Mouse (Mus musculus): ENCODE measurements around the gene Pax9. TPM values are rescaled to one million over a fixed set of nuclear protein-coding genes. Genes with fewer than 3 reads are reported as not detected.

The Pax9 gene
- total RNA-seq, 2 experiments from 2014 or later: not detected

- DNase-seq (ENCODE audit: low spot score in 2 of 2): no peak
Measured at GRCm38 (mm10) chr12:56697011-56697740, 5.6 kb downstream of the Pax9 start.

- DNase-seq (ENCODE audit: low spot score in 2 of 2): no peak
Measured at GRCm38 (mm10) chr12:56697785-56698184, 6.2 kb downstream of the Pax9 start.

GRCm38 (mm10) chr12:56698191-56698980 lies 6.8 kb downstream of the Pax9 start:
- no peak for DNase-seq (ENCODE audit: low spot score in 2 of 2)

GRCm38 (mm10) chr12:56699351-56699750 lies 7.8 kb downstream of the Pax9 start:
- DNase-seq (ENCODE audit: low spot score in 2 of 2): no peak

- no peak for DNase-seq (ENCODE audit: low spot score in 2 of 2)
Measured at GRCm38 (mm10) chr12:56699915-56700900, 8.6 kb downstream of the Pax9 start.

GRCm38 (mm10) chr12:56701004-56701403 lies 9.4 kb downstream of the Pax9 start:
- DNase-seq (ENCODE audit: low spot score in 2 of 2): no peak

GRCm38 (mm10) chr12:56717971-56718706 lies 26.6 kb downstream of the Pax9 start:
- DNase-seq (ENCODE audit: low spot score in 2 of 2): no peak

GRCm38 (mm10) chr12:56718707-56719051 lies 27.1 kb downstream of the Pax9 start:
- no peak for DNase-seq (ENCODE audit: low spot score in 2 of 2)

- DNase-seq (ENCODE audit: low spot score in 2 of 2): no peak
Measured at GRCm38 (mm10) chr12:56727631-56728030, 36.1 kb downstream of the Pax9 start.

GRCm38 (mm10) chr12:56737104-56737503 lies 45.5 kb downstream of the Pax9 start:
- no peak for DNase-seq (ENCODE audit: low spot score in 2 of 2)

Other genes with a start within 250 kb of the Pax9 start
- gene Nkx2-1, start 154.9 kb upstream of the Pax9 start, total RNA-seq (2021): not detected
- gene Nkx2-9, start 78.5 kb upstream of the Pax9 start, total RNA-seq (2021): under 1 TPM; 0.50 to 0.54 TPM